Mouse (Mus musculus) spleen, adult 12 weeks (tissue): ENCODE data around the gene Gm10153.
"Not testable (repeated sequence)": the region's sequence is repeated elsewhere in the genome, so short reads cannot be mapped to it uniquely, and the experiment has no call there.

Source experiments
- DNase-seq: peaks from one replicate; pipeline ENCODE4 v3.0.0; 2022; ENCODE audit warnings: low spot score

Gm10153 gene

DNA sequence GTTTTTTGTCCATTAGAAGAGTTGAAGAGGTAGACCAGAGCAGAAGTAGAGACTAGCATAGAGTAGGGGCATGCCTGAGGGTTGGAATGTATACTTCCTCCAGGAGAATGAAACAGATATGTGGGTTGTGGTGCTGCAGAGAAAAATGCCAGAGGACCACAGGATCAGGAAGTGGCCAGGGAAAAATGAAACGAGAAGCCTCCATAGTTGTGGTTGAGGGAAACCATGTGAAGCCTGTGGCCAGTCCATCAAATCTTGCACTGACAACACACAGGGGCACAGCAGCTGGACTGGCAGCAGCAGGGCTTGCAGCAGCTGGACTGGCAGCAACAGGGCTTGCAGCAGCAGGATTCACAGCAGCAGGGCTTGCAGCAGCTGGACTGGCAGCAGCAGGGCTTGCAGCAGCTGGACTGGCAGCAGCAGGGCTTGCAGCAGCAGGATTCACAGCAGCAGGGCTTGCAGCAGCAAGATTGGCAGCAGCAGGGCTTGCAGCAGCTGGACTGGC, 46.6 kb downstream of the Gm10153 start:
- not testable (repeated sequence) for DNase-seq

DNA sequence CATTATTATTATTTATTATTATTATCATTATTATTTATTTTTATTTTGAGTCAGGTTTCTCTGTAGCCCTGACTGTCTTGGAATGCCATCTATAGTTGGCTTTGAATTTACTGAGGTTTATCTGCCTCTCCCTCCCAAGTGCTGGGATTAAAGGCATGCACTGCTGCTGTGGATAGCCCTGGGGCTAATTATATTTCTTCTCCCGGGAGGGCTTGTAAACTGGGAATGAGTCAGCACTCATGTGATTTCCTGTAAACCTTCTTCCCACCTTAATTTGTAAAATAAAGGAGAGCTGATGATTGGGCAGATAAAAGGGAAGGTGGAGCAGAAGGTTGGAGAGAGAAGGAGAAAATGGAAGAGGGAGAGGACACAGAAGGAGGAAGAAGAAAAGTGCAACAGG, 49.5 kb downstream of the Gm10153 start:
- DNase-seq = no peak
